Mouse (Mus musculus): ENCODE data around the gene Fam129b. TPM values are rescaled to one million over a fixed set of nuclear protein-coding genes. Genes with fewer than 3 reads are reported as not detected.

Gene Fam129b
- total RNA-seq, 2 experiments from 2014 or later, result 12.1 to 15.8 TPM

DNA sequence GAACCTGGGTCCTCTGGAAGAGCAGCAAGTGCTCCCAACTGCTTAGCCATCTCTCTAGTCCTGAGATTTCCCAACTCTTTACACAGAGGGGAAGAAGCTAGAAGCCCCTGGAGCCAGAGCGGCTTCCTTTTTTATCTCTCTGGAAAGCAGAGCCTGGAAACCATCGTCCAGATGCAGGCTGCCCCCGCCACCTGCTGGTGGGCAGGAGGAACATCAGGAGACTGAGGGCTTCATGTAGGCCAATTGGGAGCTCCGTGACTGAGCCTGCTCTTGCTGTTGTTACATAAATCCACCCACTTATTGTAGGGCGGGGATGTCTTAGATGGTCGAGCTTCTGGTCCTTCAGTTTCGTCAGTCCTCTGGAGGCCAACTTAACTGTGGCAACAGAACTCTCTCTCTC, 18.3 kb upstream of the Fam129b start:
- intact Hi-C loops (cut with DNase I; ENCODE audit: low total_unique reads), result loop anchor here (2.0 to 5.0 kb wide), 2 partner anchors 35 to 79 kb away; no protein-coding TSS in a partner anchor
- DNase-seq, result peak; percentile 87

DNA sequence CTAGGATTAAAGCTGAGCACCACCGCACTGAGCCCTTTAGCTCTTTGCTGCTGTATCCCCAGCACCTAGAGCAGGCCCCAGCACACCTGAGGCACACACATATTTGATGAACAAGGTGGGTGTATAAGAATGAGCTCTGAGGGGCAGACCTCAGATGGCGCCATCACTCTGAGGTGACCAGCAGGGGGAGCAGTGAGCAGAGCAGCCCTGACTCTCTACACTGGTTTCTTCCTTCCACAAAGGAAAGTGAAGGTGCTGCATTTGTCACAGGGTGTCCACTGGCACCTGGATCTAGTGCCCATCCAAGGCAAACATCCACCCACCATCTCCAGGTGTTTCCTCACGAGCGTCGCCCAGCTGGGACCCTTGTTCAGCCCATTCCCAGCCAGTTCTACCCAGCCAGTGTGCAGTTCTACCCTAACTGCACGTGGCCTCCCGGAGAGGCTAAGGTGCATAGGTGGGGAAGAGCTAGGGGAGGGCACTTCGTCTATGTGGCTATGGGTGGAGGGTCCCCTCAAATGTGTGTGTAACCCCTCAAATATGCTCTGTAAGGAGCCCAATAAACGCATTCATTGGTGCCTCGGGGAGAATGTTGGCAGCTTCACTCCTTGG, 16.8 kb upstream of the Fam129b start:
- intact Hi-C loops (cut with DNase I; ENCODE audit: low total_unique reads), result loop anchor here (5.0 kb wide), 1 partner anchor 37 kb away; no protein-coding TSS in a partner anchor
- DNase-seq, result peak; percentile 43

DNA sequence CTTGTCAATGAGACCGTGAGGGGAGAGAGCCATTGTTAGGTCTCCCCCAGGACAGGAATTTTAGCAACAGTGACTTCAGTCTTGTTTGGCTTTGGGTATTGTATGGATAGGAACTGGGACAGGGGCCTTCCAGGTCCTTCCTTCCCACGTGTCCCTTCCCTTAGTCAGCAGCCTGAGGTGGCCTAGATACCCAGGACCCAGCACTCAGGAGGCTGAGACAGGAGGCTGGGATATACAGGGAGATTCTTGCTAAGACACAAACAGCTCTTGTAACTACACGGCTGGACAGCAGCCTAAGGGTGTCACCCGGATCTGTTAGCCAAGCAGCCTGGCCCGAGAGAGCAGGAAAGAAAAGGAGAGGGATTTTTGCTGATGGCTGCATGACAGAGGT, 16.3 kb upstream of the Fam129b start:
- peak; percentile 36 for DNase-seq
- intact Hi-C loops (cut with DNase I; ENCODE audit: low total_unique reads), result loop anchor here (2.0 to 5.0 kb wide), 2 partner anchors 37 to 67 kb away; no protein-coding TSS in a partner anchor

DNA sequence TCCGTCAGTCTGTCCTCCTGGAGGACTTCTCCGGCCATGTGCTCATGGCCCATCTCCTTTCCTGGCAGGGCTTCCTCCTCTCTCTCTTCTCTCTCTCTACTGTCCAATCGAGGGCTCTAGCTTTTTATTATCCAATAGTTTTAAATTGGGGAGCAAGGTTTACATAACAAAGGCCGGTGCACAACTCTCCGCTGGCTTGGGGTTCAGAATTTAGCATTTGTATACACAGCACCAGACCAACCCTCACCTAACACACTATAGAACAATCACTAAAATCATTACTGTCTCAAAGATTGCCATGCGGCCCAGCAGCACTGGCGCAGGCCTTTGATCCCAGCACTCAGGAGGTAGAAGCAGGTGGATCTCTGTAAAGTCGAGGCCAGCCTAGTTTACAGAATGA, 15.1 kb upstream of the Fam129b start:
- no peak for DNase-seq
- intact Hi-C loops (cut with DNase I; ENCODE audit: low total_unique reads), result loop anchor here (2.0 kb wide), 1 partner anchor 66 kb away; no protein-coding TSS in a partner anchor

DNA sequence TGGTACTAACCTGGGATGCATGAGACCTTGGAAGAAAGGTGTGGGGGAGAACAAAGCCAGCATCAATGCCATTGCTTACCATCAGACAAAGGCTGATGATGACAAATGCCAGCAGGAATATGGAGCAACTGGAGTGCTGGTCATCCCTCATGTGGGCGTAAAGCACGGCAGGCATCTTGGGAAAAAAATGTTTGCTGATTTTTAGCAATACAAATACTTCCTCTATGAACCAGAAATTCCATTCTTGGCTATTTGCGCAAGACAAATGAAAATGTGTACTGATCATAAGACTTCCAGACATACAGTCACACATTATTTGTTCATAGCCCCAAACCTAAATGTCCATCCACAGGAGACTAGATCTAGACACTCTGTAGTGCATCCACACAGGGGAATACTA, 12.6 kb upstream of the Fam129b start:
- intact Hi-C loops (cut with DNase I; ENCODE audit: low total_unique reads), result no loop called here
- DNase-seq, result no peak

DNA sequence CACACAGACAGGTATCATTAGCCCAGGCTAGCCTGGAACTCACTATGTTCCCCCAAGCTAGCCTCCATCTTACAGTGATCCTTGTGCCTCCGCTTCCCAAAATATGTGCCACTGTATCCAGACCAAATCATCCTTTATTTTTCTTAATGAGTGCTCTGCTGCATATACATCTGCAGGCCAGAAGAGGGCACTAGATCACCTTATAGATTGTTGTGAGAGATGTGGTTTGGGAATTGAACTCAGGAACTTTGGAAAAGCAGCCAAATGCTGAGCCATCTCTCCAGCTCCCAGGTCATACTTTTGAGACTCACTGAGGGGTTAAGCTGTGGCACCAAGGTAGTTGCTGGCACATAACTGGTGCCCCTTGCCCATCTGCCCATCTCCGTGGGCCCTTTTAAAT, 11.2 kb upstream of the Fam129b start:
- no peak for DNase-seq
- intact Hi-C loops (cut with DNase I; ENCODE audit: low total_unique reads), result loop anchor here (2.0 to 5.0 kb wide), 2 partner anchors 48 to 56 kb away; no protein-coding TSS in a partner anchor

DNA sequence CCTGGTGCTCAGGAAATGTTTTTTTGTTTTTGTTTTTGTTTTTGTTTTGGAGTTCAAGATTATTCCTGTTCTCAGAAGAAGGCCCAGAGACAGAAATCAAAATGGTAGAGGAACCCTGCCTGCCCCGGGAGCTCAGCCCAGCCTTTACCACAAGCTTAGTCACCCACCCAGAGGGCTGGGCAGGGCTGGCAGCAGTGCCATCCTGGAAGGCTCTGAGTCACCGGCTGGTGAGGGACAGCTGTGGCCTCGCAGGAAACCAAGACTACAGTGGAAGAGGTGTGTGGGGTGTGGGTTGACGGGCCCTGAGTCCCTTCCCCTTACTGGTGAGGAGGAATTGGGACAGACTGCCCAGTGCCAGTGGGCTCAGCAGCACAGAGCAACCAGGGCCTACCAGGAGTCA, 8.6 kb upstream of the Fam129b start:
- intact Hi-C loops (cut with DNase I; ENCODE audit: low total_unique reads), result loop anchor here (5.0 kb wide), 1 partner anchor 45 kb away; no protein-coding TSS in a partner anchor
- no peak for DNase-seq

DNA sequence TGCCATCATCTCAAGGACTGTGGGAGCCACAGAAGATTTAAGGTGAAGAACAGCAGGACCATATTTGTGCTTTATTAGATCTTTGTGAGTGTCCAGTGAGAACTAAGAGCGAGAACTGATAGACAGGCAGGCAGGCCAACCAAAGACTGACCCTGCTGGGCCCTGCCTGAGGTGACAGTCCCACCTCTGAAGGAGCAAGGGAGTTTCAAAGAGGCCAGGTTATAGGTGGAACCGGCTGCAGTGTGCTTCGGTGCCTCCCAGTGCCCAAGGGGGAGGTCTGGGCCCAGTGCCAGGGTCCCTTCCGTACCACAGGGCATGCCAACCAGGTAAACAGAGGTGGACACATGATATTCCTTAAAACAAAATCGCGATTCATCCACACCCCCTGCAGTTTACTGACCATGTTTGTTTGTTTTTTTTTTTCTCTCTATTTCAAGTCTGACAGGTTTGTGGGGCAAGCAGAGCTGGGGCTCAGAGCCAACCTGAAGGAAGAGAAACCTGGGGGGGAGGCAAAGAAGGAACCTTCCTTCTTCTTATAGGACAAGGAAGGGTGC, 6.1 kb upstream of the Fam129b start:
- no peak for DNase-seq
- intact Hi-C loops (cut with DNase I; ENCODE audit: low total_unique reads), result loop anchor here (5.0 kb wide), 1 partner anchor 43 kb away; no protein-coding TSS in a partner anchor

DNA sequence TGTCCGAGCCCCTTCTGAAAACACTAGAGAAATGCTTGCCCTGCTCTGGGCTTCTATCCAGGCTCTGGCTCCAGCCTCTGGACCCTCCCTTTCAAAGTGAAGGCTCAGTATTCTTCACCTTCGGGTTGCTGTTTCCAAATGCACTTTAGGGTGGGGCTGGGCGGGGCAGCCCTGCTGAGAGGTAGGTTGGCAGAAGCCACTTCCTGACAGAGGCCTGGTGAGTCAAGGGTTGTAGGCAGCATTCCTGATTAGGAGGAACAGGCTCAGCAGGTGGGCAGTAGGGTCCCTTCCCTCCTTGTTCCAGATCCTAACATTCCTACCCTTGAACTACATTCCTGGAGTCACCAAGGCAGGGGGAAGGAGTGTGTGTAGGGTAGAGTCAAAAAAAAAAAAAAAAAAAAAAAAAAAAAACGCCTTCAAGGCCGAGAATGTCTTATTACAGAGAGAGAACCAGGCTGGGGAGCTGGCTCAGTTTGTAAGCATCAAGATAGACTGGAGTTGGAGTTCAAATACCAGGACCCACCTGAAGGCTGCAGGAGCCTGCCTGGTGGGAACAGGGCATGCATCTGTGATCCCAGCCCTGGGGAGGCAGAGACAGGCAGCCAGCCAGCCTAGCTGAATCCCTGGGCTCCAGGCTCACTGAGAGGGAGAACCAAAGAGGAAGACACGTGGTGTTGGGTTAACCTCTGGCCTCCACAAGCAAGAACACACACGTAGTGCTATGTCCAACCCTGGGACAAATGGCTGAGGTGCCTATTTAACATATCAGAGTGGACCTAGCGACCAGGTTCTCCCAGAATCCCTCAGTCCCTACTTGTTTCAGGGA, 5.4 kb upstream of the Fam129b start:
- intact Hi-C loops (cut with DNase I; ENCODE audit: low total_unique reads), result no loop called here
- DNase-seq, result no peak

DNA sequence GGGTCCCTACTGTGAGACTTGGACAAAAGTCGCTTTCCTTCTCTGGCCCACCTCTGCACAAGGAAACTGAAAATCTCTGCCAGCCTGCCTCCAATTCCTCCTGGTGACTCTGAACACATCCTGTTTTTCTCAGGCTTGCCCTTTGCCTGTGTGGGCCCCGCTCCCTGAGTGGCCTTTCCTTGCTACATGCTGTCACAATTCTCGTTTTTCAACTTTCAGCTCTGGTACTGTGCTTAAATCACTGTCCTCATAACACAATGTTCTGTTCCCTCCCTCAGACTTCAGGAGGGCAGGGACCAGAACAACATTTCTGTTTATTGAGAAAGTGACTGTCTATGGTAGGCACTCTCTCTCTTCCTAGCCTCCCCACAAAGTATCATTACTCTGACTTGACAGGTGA, 1.8 kb upstream of the Fam129b start:
- DNase-seq, result no peak
- intact Hi-C loops (cut with DNase I; ENCODE audit: low total_unique reads), result no loop called here

DNA sequence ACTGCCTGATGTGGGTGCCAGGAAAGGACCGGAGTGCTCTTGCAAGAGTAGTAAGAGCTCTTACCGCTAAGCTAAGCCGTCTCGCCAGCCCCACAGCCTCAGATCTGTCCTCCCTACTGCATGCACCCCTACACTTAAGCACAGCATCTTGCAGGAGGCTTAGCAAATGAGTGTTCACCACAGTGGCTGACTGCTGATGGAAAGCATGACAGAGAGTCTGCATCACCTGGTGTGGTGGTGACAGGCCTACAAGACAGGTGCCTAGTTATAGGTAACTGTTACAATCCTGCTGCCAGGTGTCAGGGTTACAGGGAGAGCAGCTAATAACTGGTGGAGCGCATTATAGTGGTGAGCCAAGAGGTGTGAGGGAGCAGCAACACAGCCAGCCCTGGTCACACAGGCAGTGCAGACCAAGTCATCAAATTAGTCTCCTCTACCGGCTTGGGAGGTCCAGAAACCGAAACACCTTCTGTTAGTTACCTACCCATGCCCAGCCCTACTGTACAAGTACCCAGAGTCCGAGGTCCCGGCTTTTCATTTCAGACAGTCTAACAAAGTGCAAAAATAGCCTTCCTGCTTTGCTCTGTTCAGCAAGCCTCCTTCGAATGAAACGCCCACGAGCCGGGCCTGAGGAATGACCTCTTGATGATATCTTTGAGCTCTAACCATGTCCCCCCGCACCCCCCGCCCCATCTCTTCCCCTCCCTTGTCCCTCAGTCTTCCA, 801 bp upstream of the Fam129b start:
- DNase-seq, result no peak
- intact Hi-C loops (cut with DNase I; ENCODE audit: low total_unique reads), result no loop called here

DNA sequence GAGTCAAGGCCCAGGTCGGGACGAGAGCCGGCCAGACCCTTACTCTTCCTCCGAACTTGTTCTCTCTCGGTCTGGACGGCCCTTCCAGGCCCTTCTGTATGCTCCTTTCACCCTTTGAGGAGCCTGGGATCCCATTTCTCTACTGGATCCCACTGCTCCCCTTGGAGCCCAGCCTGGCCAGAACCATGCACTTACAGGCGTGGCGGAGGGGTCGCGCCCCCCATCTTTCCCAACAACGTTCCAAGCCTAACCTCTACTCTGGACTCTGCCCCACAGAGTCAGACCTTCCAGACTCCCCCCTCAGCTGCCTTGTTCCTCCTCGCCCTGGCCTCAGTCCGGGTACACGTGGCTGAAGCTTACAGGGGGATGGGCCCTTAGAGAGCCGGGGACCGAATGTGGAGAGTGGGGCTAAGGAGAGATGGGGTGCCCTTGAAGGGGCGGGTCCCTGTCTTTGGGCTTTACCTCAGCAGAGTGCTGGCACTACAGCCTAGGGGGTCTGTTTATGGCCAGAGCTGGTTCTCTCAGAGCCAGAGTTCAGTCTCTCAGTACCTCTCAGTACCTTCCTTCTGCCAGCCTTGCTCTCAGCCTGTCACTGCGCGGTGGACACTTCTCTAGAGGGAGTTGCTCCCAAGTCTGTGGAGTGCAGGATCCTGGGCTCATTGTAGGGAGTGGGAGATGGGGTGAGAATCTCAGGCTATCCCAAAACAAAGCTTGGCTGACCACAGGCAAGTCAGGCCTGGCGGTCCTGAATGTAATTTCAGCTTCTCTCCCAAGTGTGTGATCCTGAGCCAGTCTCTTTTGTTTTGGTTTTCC, 782 bp downstream of the Fam129b start:
- DNase-seq, result no peak
- intact Hi-C loops (cut with DNase I; ENCODE audit: low total_unique reads), result no loop called here

DNA sequence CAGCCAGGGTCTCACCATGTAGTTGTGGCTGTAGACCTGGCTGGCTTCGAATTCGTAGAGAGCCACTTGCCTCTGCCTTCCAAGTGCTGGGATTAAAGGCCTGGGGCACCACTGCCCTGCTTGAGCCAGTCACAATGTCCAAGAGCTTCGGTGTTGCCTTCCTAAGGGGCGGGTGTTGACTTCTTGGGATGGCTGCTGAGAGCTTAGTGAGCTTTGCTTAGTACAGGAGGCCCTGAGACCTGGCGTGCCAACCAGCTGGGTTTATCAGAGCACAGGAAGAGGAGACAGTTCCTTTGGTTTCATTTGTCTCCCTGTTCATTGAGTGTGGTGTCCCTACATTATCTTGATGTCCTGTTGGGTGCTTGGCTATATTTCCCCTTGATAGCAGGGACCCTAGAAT, 1.4 kb downstream of the Fam129b start:
- DNase-seq, result no peak
- intact Hi-C loops (cut with DNase I; ENCODE audit: low total_unique reads), result no loop called here

DNA sequence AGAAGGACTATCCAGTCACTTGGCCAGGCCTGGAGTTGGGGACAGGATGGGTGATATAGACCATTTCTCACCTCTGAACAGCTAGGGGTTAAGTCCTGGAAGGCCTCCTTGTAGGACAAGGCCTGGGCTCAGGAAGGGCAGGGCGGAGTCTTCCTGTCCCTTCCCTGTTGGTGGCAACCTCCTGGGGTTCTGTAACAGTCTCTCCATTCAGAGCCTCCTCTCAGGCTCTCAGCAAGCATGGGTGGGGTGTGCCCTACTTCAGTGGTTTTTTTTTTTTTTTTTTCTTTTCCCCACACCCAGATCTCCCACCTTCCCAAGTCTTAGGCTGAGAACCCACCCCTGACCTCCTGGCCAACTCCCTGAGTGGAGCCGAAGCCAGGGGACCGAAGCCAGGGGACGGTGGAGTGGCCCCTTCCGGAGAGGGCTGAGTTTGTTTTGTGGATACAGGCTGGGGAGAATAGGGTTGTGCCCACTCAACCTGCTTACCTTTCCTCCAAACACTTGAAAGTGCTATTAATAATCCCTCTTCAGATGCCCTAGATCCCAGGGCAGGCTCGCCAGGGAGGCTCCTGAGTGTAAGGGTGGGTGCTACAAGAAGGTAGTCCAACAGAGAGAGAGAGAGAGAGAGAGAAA, 2.0 kb downstream of the Fam129b start:
- DNase-seq, result no peak
- intact Hi-C loops (cut with DNase I; ENCODE audit: low total_unique reads), result no loop called here

DNA sequence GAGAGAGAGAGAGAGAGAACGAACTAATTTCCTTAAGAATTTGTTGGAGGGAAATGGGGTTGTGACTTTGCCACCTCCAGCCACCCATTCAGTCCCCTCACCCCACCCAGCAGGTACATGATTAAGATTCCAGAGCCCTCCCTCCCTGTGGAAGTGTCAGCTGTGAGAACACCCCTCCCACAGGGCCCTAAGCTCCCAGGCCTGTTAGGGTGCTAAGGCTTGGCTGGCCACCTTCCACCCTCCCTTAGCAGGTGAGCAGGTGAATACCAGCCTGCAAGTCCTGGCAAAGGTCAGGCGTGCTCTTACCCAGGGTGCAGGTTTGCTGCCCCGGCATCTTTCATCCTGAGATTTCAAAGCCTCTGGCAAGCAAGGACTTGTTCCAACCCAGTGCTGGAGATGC, 2.5 kb downstream of the Fam129b start:
- DNase-seq, result no peak

DNA sequence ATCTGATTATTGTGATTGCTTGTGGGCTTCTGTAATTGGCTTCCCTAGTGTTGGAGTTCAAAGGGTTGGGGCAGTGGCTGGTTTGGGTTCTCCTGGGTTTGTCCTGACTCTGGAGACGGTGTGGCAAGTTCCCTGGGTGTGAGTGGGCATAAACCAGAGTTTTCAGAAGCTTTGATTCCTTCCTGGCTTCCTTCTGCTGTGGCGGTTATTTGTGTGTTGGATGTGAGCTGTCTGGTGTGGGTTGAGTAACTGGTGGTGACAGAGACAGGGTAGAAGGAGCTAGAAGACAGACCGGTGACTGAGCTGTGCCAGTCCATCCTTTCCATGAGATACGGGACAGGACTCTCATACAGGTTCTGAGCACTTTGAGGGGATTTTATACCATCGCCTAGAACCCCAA, 3.7 kb downstream of the Fam129b start:
- intact Hi-C loops (cut with DNase I; ENCODE audit: low total_unique reads), result no loop called here
- no peak for DNase-seq

More for the DNA sequence above, 2.5 kb downstream of the Fam129b start:
- intact Hi-C loops (cut with DNase I; ENCODE audit: low total_unique reads), result no loop called here

DNA sequence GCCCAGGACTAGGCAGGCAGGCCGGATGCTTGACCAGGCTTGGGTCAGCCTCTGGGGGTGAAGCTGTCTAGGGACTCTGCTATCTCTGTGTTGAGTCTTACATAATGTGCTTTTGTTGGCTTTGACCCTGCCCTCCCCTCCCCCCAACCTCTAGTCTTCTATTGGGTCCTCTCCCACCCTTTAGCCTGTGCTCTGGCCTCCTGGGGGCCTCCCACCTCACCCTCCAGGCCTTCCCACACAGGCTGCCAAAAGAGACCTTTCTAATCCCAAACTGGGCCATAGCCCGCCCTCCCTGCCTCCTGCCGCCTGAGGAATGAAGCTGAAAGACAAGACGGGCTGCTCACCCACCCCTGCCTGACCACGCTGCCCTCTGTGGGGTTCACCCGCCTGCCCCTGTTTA, 5.1 kb downstream of the Fam129b start:
- DNase-seq, result no peak
- intact Hi-C loops (cut with DNase I; ENCODE audit: low total_unique reads), result no loop called here

DNA sequence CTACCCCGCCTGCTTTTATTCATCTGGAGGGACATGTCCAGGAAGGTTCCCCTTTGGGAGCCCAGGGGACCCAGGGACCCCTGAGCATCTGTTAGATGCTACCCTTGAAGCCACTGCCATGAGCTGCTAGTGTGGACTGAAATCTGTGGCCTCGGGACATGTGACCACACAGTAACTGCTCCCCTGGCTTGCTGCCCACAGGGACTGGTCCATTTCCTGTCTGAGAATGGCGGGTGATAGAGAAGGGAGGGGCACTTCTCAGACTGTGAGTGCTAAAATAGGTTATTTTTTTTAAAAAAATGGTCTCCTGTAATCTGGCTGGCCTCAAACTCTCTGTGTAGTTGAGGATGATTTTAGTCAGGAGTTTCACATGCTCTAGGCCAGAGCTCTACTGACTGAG, 5.8 kb downstream of the Fam129b start:
- intact Hi-C loops (cut with DNase I; ENCODE audit: low total_unique reads), result no loop called here

More for the DNA sequence above, 5.8 kb downstream of the Fam129b start:
- peak; percentile 85 for DNase-seq

Data from gastrocnemius, postnatal 14 days (tissue).